ENCODE assay signal across 17 mouse cellular contexts in the genomic region with DNA sequence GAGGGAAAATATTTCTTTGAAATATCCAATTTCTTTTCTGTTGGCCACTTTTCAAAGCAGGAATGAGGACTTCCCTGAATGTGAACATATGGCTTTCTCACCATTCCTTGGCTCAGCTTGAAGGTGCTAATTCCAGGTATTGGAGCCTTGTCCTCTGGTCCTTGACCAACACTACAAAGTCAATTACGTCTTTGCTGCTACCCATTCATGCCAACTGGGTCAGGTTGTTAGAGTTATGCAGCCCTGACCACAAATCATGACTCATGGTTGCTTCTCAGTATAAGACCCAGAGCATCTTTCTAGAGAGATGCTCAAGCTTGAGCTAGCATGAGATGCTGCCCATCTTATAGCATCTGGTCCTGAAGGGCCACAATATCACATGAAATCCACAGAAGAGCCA.
"Had no signal": no experiment of that assay in that cellular context is flagged by ENCODE, and none has a peak within 500 bp of the region (broad histone marks: within the 10 kb centered on the region; RNA-seq: fewer than 3 reads in every experiment).

No protein-coding gene starts in this region.

- ATAC-seq: hindbrain, postnatal 0 days; intestine, embryonic 16.5 days; liver, postnatal 0 days had no signal

- DNase-seq: gastrocnemius, postnatal 14 days; gastrocnemius, postnatal 36 days; heart, adult 2 months; heart, postnatal 14 days; heart, postnatal 36 days; kidney, adult 11 months; kidney, adult 2 months; kidney, adult 9 months; kidney, postnatal 14 days; kidney, postnatal 36 days; layer of hippocampus, adult 9-11 months; liver; liver, embryonic 13.5 days; liver, postnatal 0 days; lung, adult 2 months had no signal
